Mouse (Mus musculus) midbrain, postnatal 0 days (tissue): ENCODE measurements around the gene Lamb2. TPM values are rescaled to one million over a fixed set of nuclear protein-coding genes. Genes with fewer than 3 reads are reported as not detected.

ENCODE experiments used
- ATAC-seq: fragments of 200-750 bp; cut with Nextera tagmentation; 2 replicates; pipeline ENCODE4 v1.8.0; 2017; ENCODE audit warnings: moderate number of reproducible peaks, mild to moderate bottlenecking, moderate TSS enrichment, moderate library complexity; ENCODE audit not compliant: low FRiP score
- DNase-seq: peaks from one replicate; pipeline ENCODE4 v3.0.0-alpha.2; 2015; ENCODE audit warnings: low spot score
- H3K27ac ChIP-seq: fragments of 300-500 bp; sonication (generic); 2 replicates; pipeline ENCODE4 v1.5.1; 2014; ENCODE audit warnings: low read depth, mild to moderate bottlenecking, low read length, mixed read lengths
- H3K27me3 ChIP-seq: fragments of 300-500 bp; sonication (generic); 2 replicates; pipeline ENCODE4 v1.6.1; 2014; ENCODE audit warnings: low read length, control low read depth, mixed read lengths; ENCODE audit not compliant: insufficient read depth
- H3K36me3 ChIP-seq: fragments of 300-500 bp; sonication (generic); 2 replicates; pipeline ENCODE4 v1.6.1; 2014; ENCODE audit warnings: low read length, control low read depth, mixed read lengths; ENCODE audit not compliant: insufficient read depth
- H3K4me1 ChIP-seq: fragments of 300-500 bp; sonication (generic); 2 replicates; pipeline ENCODE4 v1.6.1; 2014; ENCODE audit warnings: mild to moderate bottlenecking, control low read depth, antibody characterized with exemption, low read length, mixed read lengths; ENCODE audit not compliant: insufficient read depth
- H3K4me2 ChIP-seq: fragments of 300-500 bp; sonication (generic); 2 replicates; pipeline ENCODE4 v1.6.1; 2014; ENCODE audit warnings: low read depth, mild to moderate bottlenecking, low read length, mixed read lengths; ENCODE audit not compliant: poor library complexity, severe bottlenecking
- H3K4me3 ChIP-seq: fragments of 300-500 bp; sonication (generic); 2 replicates; pipeline ENCODE4 v1.5.1; 2014; ENCODE audit warnings: low read depth, mild to moderate bottlenecking, low read length, moderate library complexity
- H3K9ac ChIP-seq: fragments of 300-500 bp; sonication (generic); replicated peaks from 2 replicates; pipeline ENCODE4 v1.6.1; 2014; ENCODE audit warnings: mild to moderate bottlenecking, low read length, moderate library complexity, mixed read lengths; ENCODE audit not compliant: poor library complexity, severe bottlenecking
- H3K9me3 ChIP-seq: fragments of 300-500 bp; sonication (generic); 2 replicates; pipeline ENCODE4 v1.6.1; 2016; ENCODE audit warnings: low read length, control low read depth
- CTCF ChIP-seq: IDR thresholded peaks from 2 replicates; pipeline ENCODE4 v1.5.1; 2016; ENCODE audit warnings: antibody characterized with exemption, mild to moderate bottlenecking
- WGBS: fragments of 180-500 bp; shearing (Covaris S2); extraction: QIAGEN DNeasy Blood & Tissue Kit; methylation state at CpG from one replicate; pipeline ENCODE4 v1.1.7; 2014; 5-methylcytosine and 5-hydroxymethylcytosine counted together
- polyA plus RNA-seq: library from polyadenylated mRNA; unstranded; fragments of >200 nt; fragmentation: Nextera tagmentation; extraction: Ambion mirVana; gene quantifications from 2 replicates; pipeline ENCODE4 v1.2.1, GENCODE M21; 2015
- total RNA-seq: library from RNA; depleted of rRNA; stranded (reverse); fragments of >200 nt; gene quantifications from 2 replicates; pipeline ENCODE4 v1.2.3, GENCODE M21; 2014; rRNA removed

Lamb2 gene
- total and polyA plus RNA-seq, 2 experiments from 2014 or later: 18.5 to 56.5 TPM

GRCm38 (mm10) chr9:108523341-108523740 is 43.8 kb downstream of the Lamb2 start:
- peaks cover 10% of the 10 kb centered on the region; the same call in 1 of the 2 replicates for H3K4me1 ChIP-seq
- H3K9me3 ChIP-seq: no peaks in the 10 kb centered on the region
- no peak overlapping the region for H3K27ac ChIP-seq
- 97% methylated on average over 4 of the region's 4 CpGs for WGBS
- H3K9ac ChIP-seq: no peak overlapping the region
- no peaks in the 10 kb centered on the region for H3K36me3 ChIP-seq
- no peaks in the 10 kb centered on the region for H3K27me3 ChIP-seq
- no peak overlapping the region for H3K4me2 ChIP-seq
- ATAC-seq (no peak), DNase-seq (no peak)
- TF ChIP-seq CTCF: no peak
- no peak overlapping the region for H3K4me3 ChIP-seq

- TF ChIP-seq CTCF: no peak
- Histone ChIP-seq H3K4me3 (no peak overlapping the region), H3K4me2 (no peak overlapping the region), H3K27ac (no peak overlapping the region), H3K4me1 (no peaks in the 10 kb centered on the region), H3K9me3 (no peaks in the 10 kb centered on the region), H3K36me3 (peaks cover 10% of the 10 kb centered on the region; the same call in 1 of the 2 replicates), H3K9ac (no peak overlapping the region), H3K27me3 (no peaks in the 10 kb centered on the region)
- no peak for DNase-seq
- ATAC-seq: no peak
- 80% methylated on average over 3 of the region's 3 CpGs for WGBS
Measured at GRCm38 (mm10) chr9:108525400-108525799, 45.9 kb downstream of the Lamb2 start.

GRCm38 (mm10) chr9:108530954-108531353 is 51.4 kb downstream of the Lamb2 start:
- no peak overlapping the region for H3K4me2 ChIP-seq
- no peaks in the 10 kb centered on the region for H3K9me3 ChIP-seq
- H3K36me3 ChIP-seq: peaks cover 39% of the 10 kb centered on the region
- ATAC-seq (no peak), DNase-seq (no peak)
- H3K4me3 ChIP-seq: no peak overlapping the region
- WGBS: 82% methylated on average over 1 of the region's 1 CpGs
- H3K27ac ChIP-seq: no peak overlapping the region
- no peak overlapping the region for H3K9ac ChIP-seq
- no peaks in the 10 kb centered on the region for H3K27me3 ChIP-seq
- H3K4me1 ChIP-seq: no peaks in the 10 kb centered on the region
- no peak for TF ChIP-seq CTCF

GRCm38 (mm10) chr9:108531496-108531895 is 52.0 kb downstream of the Lamb2 start:
- Histone ChIP-seq H3K9ac (no peak overlapping the region), H3K4me3 (no peak overlapping the region), H3K27me3 (no peaks in the 10 kb centered on the region), H3K27ac (no peak overlapping the region), H3K9me3 (no peaks in the 10 kb centered on the region), H3K4me2 (no peak overlapping the region), H3K4me1 (no peaks in the 10 kb centered on the region), H3K36me3 (peaks cover 44% of the 10 kb centered on the region)
- ATAC-seq (no peak), DNase-seq (no peak)
- TF ChIP-seq CTCF: no peak
- WGBS: 93% methylated on average over 1 of the region's 1 CpGs

Other genes starting within 250 kb of the Lamb2 start
- 126 and 141 TPM in 2 replicates for gene Dag1, start 215.8 kb upstream of the Lamb2 start, total RNA-seq
- gene Dag1, start 215.8 kb upstream of the Lamb2 start, polyA plus RNA-seq: 78.7 and 79.7 TPM in 2 replicates
- gene Nicn1, start 189.3 kb upstream of the Lamb2 start, total RNA-seq: 80.7 and 107 TPM in 2 replicates
- 122 and 142 TPM in 2 replicates for gene Nicn1, start 189.3 kb upstream of the Lamb2 start, polyA plus RNA-seq
- gene Amt, start 182.9 kb upstream of the Lamb2 start, total RNA-seq: 27.7 and 30.2 TPM in 2 replicates
- 28.1 and 30.9 TPM in 2 replicates for gene Amt, start 182.9 kb upstream of the Lamb2 start, polyA plus RNA-seq
- gene Rhoa, start 173.6 kb upstream of the Lamb2 start, total RNA-seq: 120 and 124 TPM in 2 replicates
- 242 and 252 TPM in 2 replicates for gene Rhoa, start 173.6 kb upstream of the Lamb2 start, polyA plus RNA-seq
- 59.8 and 61.2 TPM in 2 replicates for gene Tcta, start 173.6 kb upstream of the Lamb2 start, total RNA-seq
- 76.3 and 79.8 TPM in 2 replicates for gene Tcta, start 173.6 kb upstream of the Lamb2 start, polyA plus RNA-seq
- 225 and 226 TPM in 2 replicates for gene Gpx1, start 140.8 kb upstream of the Lamb2 start, total RNA-seq
- 430 and 447 TPM in 2 replicates for gene Gpx1, start 140.8 kb upstream of the Lamb2 start, polyA plus RNA-seq
- gene Usp4, start 131.9 kb upstream of the Lamb2 start, total RNA-seq: 114 and 132 TPM in 2 replicates
- gene Usp4, start 131.9 kb upstream of the Lamb2 start, polyA plus RNA-seq: 102 and 106 TPM in 2 replicates
- gene 1700102P08Rik, start 86.9 kb upstream of the Lamb2 start, total RNA-seq: 2.1 and 3.0 TPM in 2 replicates
- 0.99 and 1.4 TPM in 2 replicates for gene 1700102P08Rik, start 86.9 kb upstream of the Lamb2 start, polyA plus RNA-seq
- 1.5 and 2.0 TPM in 2 replicates for gene Ccdc36, start 51.3 kb upstream of the Lamb2 start, total RNA-seq
- 1.9 TPM in 2 replicates for gene Ccdc36, start 51.3 kb upstream of the Lamb2 start, polyA plus RNA-seq
- not detected in 2 replicates for gene BC048562, start 43.3 kb upstream of the Lamb2 start, total RNA-seq
- gene BC048562, start 43.3 kb upstream of the Lamb2 start, polyA plus RNA-seq: not detected in 2 replicates
- 37.3 and 39.8 TPM in 2 replicates for gene Ccdc71, start 19.2 kb upstream of the Lamb2 start, total RNA-seq
- gene Ccdc71, start 19.2 kb upstream of the Lamb2 start, polyA plus RNA-seq: 56.8 and 61.2 TPM in 2 replicates
- gene Klhdc8b, start 18.2 kb upstream of the Lamb2 start, total RNA-seq: 82.4 and 86.3 TPM in 2 replicates
- gene Klhdc8b, start 18.2 kb upstream of the Lamb2 start, polyA plus RNA-seq: 56.1 and 59.2 TPM in 2 replicates
- gene Usp19, start 10.9 kb downstream of the Lamb2 start, total RNA-seq: 86.5 and 113 TPM in 2 replicates
- 48.2 and 50.7 TPM in 2 replicates for gene Usp19, start 10.9 kb downstream of the Lamb2 start, polyA plus RNA-seq
- 107 and 146 TPM in 2 replicates for gene Qars, start 28.0 kb downstream of the Lamb2 start, total RNA-seq
- 62.0 and 62.6 TPM in 2 replicates for gene Qars, start 28.0 kb downstream of the Lamb2 start, polyA plus RNA-seq
- 240 and 284 TPM in 2 replicates for gene Qrich1, start 37.1 kb downstream of the Lamb2 start, total RNA-seq
- 103 and 109 TPM in 2 replicates for gene Qrich1, start 37.1 kb downstream of the Lamb2 start, polyA plus RNA-seq
- 81.3 and 81.7 TPM in 2 replicates for gene Impdh2, start 80.5 kb downstream of the Lamb2 start, total RNA-seq
- 93.7 and 96.6 TPM in 2 replicates for gene Impdh2, start 80.5 kb downstream of the Lamb2 start, polyA plus RNA-seq
- 56.9 and 62.9 TPM in 2 replicates for gene Ndufaf3, start 87.7 kb downstream of the Lamb2 start, total RNA-seq
- 93.1 and 93.8 TPM in 2 replicates for gene Ndufaf3, start 87.7 kb downstream of the Lamb2 start, polyA plus RNA-seq
- gene Dalrd3, start 90.2 kb downstream of the Lamb2 start, total RNA-seq: 98.3 and 119 TPM in 2 replicates
- gene Dalrd3, start 90.2 kb downstream of the Lamb2 start, polyA plus RNA-seq: 310 and 313 TPM in 2 replicates
- 610 and 628 TPM in 2 replicates for gene Wdr6, start 99.0 kb downstream of the Lamb2 start, total RNA-seq
- 378 and 391 TPM in 2 replicates for gene Wdr6, start 99.0 kb downstream of the Lamb2 start, polyA plus RNA-seq
- gene P4htm, start 117.9 kb downstream of the Lamb2 start, total RNA-seq: 51.7 and 65.8 TPM in 2 replicates
- 48.7 and 53.5 TPM in 2 replicates for gene P4htm, start 117.9 kb downstream of the Lamb2 start, polyA plus RNA-seq
- 43.1 and 61.9 TPM in 2 replicates for gene Arih2, start 169.7 kb downstream of the Lamb2 start, total RNA-seq
- 36.7 and 37.3 TPM in 2 replicates for gene Arih2, start 169.7 kb downstream of the Lamb2 start, polyA plus RNA-seq
- 32.5 and 50.8 TPM in 2 replicates for gene Slc25a20, start 182.4 kb downstream of the Lamb2 start, total RNA-seq
- gene Slc25a20, start 182.4 kb downstream of the Lamb2 start, polyA plus RNA-seq: 44.4 and 45.4 TPM in 2 replicates
- gene Prkar2a, start 209.6 kb downstream of the Lamb2 start, total RNA-seq: 107 and 137 TPM in 2 replicates
- 44.8 and 49.7 TPM in 2 replicates for gene Prkar2a, start 209.6 kb downstream of the Lamb2 start, polyA plus RNA-seq